Mouse (Mus musculus): Measurements from ENCODE around the gene Igf1r. TPM values are rescaled to one million over a fixed set of nuclear protein-coding genes. Genes with fewer than 3 reads are reported as not detected.

Igf1r gene
- polyA plus RNA-seq, 1 experiment from 2014 or later: 23.2 TPM

- Histone ChIP-seq H3K36me3 (ENCODE audit: control insufficient read depth, insufficient read depth, low read length) (peaks cover 7% of the 10 kb centered on the region), H3K4me3 (ENCODE audit: low read depth, low read length) (no peak overlapping the region), H3K4me2 (replicated peaks; ENCODE audit: low read depth, low read length) (no peak overlapping the region), H3K27me3 (ENCODE audit: control insufficient read depth, insufficient read depth, low read length) (no peaks in the 10 kb centered on the region), H3K9me3 (ENCODE audit: control insufficient read depth, low read depth, low read length) (no peaks in the 10 kb centered on the region), H3K27ac (ENCODE audit: low read length) (no peak overlapping the region), H3K9ac (replicated peaks; ENCODE audit: low read depth, low read length) (no peak overlapping the region), H3K4me1 (ENCODE audit: control insufficient read depth, insufficient read depth, low read length) (no peaks in the 10 kb centered on the region)
- ATAC-seq (ENCODE audit: insufficient number of reproducible peaks, insufficient read depth, low FRiP score, low read depth): no peak
- whole genome bisulfite sequencing: 91% methylated on average over 7 of the region's 7 CpGs
Measured at GRCm38 (mm10) chr7:68172776-68173175, 220.1 kb downstream of the Igf1r start.

- no peak for ATAC-seq (ENCODE audit: insufficient number of reproducible peaks, insufficient read depth, low FRiP score, low read depth)
- no peak overlapping the region for H3K27ac ChIP-seq (ENCODE audit: low read length)
- H3K9me3 ChIP-seq (ENCODE audit: control insufficient read depth, low read depth, low read length): no peaks in the 10 kb centered on the region
- no peaks in the 10 kb centered on the region for H3K27me3 ChIP-seq (ENCODE audit: control insufficient read depth, insufficient read depth, low read length)
- H3K4me1 ChIP-seq (ENCODE audit: control insufficient read depth, insufficient read depth, low read length): no peaks in the 10 kb centered on the region
- no peak overlapping the region for H3K9ac ChIP-seq (replicated peaks; ENCODE audit: low read depth, low read length)
- peaks cover 15% of the 10 kb centered on the region; the same call in 1 of the 2 replicates for H3K36me3 ChIP-seq (ENCODE audit: control insufficient read depth, insufficient read depth, low read length)
- H3K4me3 ChIP-seq (ENCODE audit: low read depth, low read length): no peak overlapping the region
- 86% methylated on average over 1 of the region's 1 CpGs for WGBS
- H3K4me2 ChIP-seq (replicated peaks; ENCODE audit: low read depth, low read length): no peak overlapping the region
Measured at GRCm38 (mm10) chr7:68179672-68180071, 227.0 kb downstream of the Igf1r start.

- Histone ChIP-seq H3K27me3 (ENCODE audit: control insufficient read depth, insufficient read depth, low read length) (no peaks in the 10 kb centered on the region), H3K36me3 (ENCODE audit: control insufficient read depth, insufficient read depth, low read length) (peaks cover 20% of the 10 kb centered on the region), H3K9me3 (ENCODE audit: control insufficient read depth, low read depth, low read length) (no peaks in the 10 kb centered on the region), H3K9ac (replicated peaks; ENCODE audit: low read depth, low read length) (no peak overlapping the region), H3K27ac (ENCODE audit: low read length) (no peak overlapping the region), H3K4me2 (replicated peaks; ENCODE audit: low read depth, low read length) (no peak overlapping the region), H3K4me3 (ENCODE audit: low read depth, low read length) (no peak overlapping the region), H3K4me1 (ENCODE audit: control insufficient read depth, insufficient read depth, low read length) (no peaks in the 10 kb centered on the region)
- WGBS: 72% methylated on average over 1 of the region's 1 CpGs
- no peak for ATAC-seq (ENCODE audit: insufficient number of reproducible peaks, insufficient read depth, low FRiP score, low read depth)
Measured at GRCm38 (mm10) chr7:68181104-68181503, 228.5 kb downstream of the Igf1r start.

GRCm38 (mm10) chr7:68182025-68182424 lies 229.4 kb downstream of the Igf1r start:
- H3K4me1 ChIP-seq (ENCODE audit: control insufficient read depth, insufficient read depth, low read length): no peaks in the 10 kb centered on the region
- H3K27me3 ChIP-seq (ENCODE audit: control insufficient read depth, insufficient read depth, low read length): no peaks in the 10 kb centered on the region
- H3K4me3 ChIP-seq (ENCODE audit: low read depth, low read length): no peak overlapping the region
- no peak overlapping the region for H3K9ac ChIP-seq (replicated peaks; ENCODE audit: low read depth, low read length)
- no peaks in the 10 kb centered on the region for H3K9me3 ChIP-seq (ENCODE audit: control insufficient read depth, low read depth, low read length)
- ATAC-seq (ENCODE audit: insufficient number of reproducible peaks, insufficient read depth, low FRiP score, low read depth): no peak
- 78% methylated on average over 7 of the region's 7 CpGs for WGBS
- H3K4me2 ChIP-seq (replicated peaks; ENCODE audit: low read depth, low read length): no peak overlapping the region
- no peak overlapping the region for H3K27ac ChIP-seq (ENCODE audit: low read length)
- H3K36me3 ChIP-seq (ENCODE audit: control insufficient read depth, insufficient read depth, low read length): peaks cover 23% of the 10 kb centered on the region

GRCm38 (mm10) chr7:68182773-68183172 lies 230.1 kb downstream of the Igf1r start:
- Histone ChIP-seq H3K9ac (replicated peaks; ENCODE audit: low read depth, low read length) (no peak overlapping the region), H3K27me3 (ENCODE audit: control insufficient read depth, insufficient read depth, low read length) (no peaks in the 10 kb centered on the region), H3K4me3 (ENCODE audit: low read depth, low read length) (no peak overlapping the region), H3K27ac (ENCODE audit: low read length) (no peak overlapping the region), H3K9me3 (ENCODE audit: control insufficient read depth, low read depth, low read length) (no peaks in the 10 kb centered on the region), H3K4me1 (ENCODE audit: control insufficient read depth, insufficient read depth, low read length) (no peaks in the 10 kb centered on the region), H3K4me2 (replicated peaks; ENCODE audit: low read depth, low read length) (no peak overlapping the region), H3K36me3 (ENCODE audit: control insufficient read depth, insufficient read depth, low read length) (peaks cover 28% of the 10 kb centered on the region)
- no peak for ATAC-seq (ENCODE audit: insufficient number of reproducible peaks, insufficient read depth, low FRiP score, low read depth)
- 91% methylated on average over 6 of the region's 6 CpGs for WGBS

- Histone ChIP-seq H3K27ac (ENCODE audit: low read length) (no peak overlapping the region), H3K36me3 (ENCODE audit: control insufficient read depth, insufficient read depth, low read length) (peaks cover 28% of the 10 kb centered on the region), H3K9ac (replicated peaks; ENCODE audit: low read depth, low read length) (no peak overlapping the region), H3K4me2 (replicated peaks; ENCODE audit: low read depth, low read length) (no peak overlapping the region), H3K27me3 (ENCODE audit: control insufficient read depth, insufficient read depth, low read length) (no peaks in the 10 kb centered on the region), H3K4me1 (ENCODE audit: control insufficient read depth, insufficient read depth, low read length) (no peaks in the 10 kb centered on the region), H3K4me3 (ENCODE audit: low read depth, low read length) (no peak overlapping the region), H3K9me3 (ENCODE audit: control insufficient read depth, low read depth, low read length) (no peaks in the 10 kb centered on the region)
- WGBS: 80% methylated on average over 10 of the region's 10 CpGs
- ATAC-seq (ENCODE audit: insufficient number of reproducible peaks, insufficient read depth, low FRiP score, low read depth): no peak
Measured at GRCm38 (mm10) chr7:68183421-68183820, 230.8 kb downstream of the Igf1r start.

- H3K9me3 ChIP-seq (ENCODE audit: control insufficient read depth, low read depth, low read length): no peaks in the 10 kb centered on the region
- H3K27me3 ChIP-seq (ENCODE audit: control insufficient read depth, insufficient read depth, low read length): no peaks in the 10 kb centered on the region
- 68% methylated on average over 6 of the region's 6 CpGs for WGBS
Measured at GRCm38 (mm10) chr7:68189211-68189610, 236.6 kb downstream of the Igf1r start.

GRCm38 (mm10) chr7:68189691-68190456 lies 237.2 kb downstream of the Igf1r start:
- no peak overlapping the region for H3K9ac ChIP-seq (replicated peaks; ENCODE audit: low read depth, low read length)
- H3K9me3 ChIP-seq (ENCODE audit: control insufficient read depth, low read depth, low read length): no peaks in the 10 kb centered on the region
- 85% methylated on average over 13 of the region's 13 CpGs for WGBS
- H3K27me3 ChIP-seq (ENCODE audit: control insufficient read depth, insufficient read depth, low read length): no peaks in the 10 kb centered on the region
- H3K4me1 ChIP-seq (ENCODE audit: control insufficient read depth, insufficient read depth, low read length): no peaks in the 10 kb centered on the region
- H3K36me3 ChIP-seq (ENCODE audit: control insufficient read depth, insufficient read depth, low read length): peaks cover 54% of the 10 kb centered on the region
- ATAC-seq (ENCODE audit: insufficient number of reproducible peaks, insufficient read depth, low FRiP score, low read depth): no peak
- no peak overlapping the region for H3K27ac ChIP-seq (ENCODE audit: low read length)
- H3K4me2 ChIP-seq (replicated peaks; ENCODE audit: low read depth, low read length): no peak overlapping the region
- no peak overlapping the region for H3K4me3 ChIP-seq (ENCODE audit: low read depth, low read length)

More at GRCm38 (mm10) chr7:68189211-68189610, 236.6 kb downstream of the Igf1r start:
- H3K36me3 ChIP-seq (ENCODE audit: control insufficient read depth, insufficient read depth, low read length): peaks cover 57% of the 10 kb centered on the region
- H3K4me2 ChIP-seq (replicated peaks; ENCODE audit: low read depth, low read length): no peak overlapping the region
- no peak for ATAC-seq (ENCODE audit: insufficient number of reproducible peaks, insufficient read depth, low FRiP score, low read depth)
- no peak overlapping the region for H3K27ac ChIP-seq (ENCODE audit: low read length)
- H3K4me1 ChIP-seq (ENCODE audit: control insufficient read depth, insufficient read depth, low read length): no peaks in the 10 kb centered on the region
- no peak overlapping the region for H3K9ac ChIP-seq (replicated peaks; ENCODE audit: low read depth, low read length)
- no peak overlapping the region for H3K4me3 ChIP-seq (ENCODE audit: low read depth, low read length)

All from stomach, embryonic 14.5 days (tissue).